Mouse (Mus musculus) lung, postnatal 0 days (tissue): Measurements from ENCODE around the gene Lclat1.

ENCODE experiments used
- CTCF ChIP-seq: IDR thresholded peaks from 2 replicates; pipeline ENCODE4 v1.5.1; 2016; ENCODE audit warnings: antibody characterized with exemption, mild to moderate bottlenecking
- EP300 ChIP-seq: IDR thresholded peaks from 2 replicates; pipeline ENCODE4 v1.6.1; 2016; ENCODE audit warnings: antibody characterized with exemption, mild to moderate bottlenecking, control low read depth

- TF ChIP-seq EP300: no peak
- TF ChIP-seq CTCF: peak; percentile 41
Measured at GRCm38 (mm10) chr17:73277770-73278169, 170.0 kb downstream of the Lclat1 start.
